Mouse (Mus musculus): ENCODE measurements around the gene Mier2. TPM values are rescaled to one million over a fixed set of nuclear protein-coding genes. Genes with fewer than 3 reads are reported as not detected.

The Mier2 gene
- total RNA-seq, 2 experiments from 2014 or later = 52.1 to 56.3 TPM

DNA sequence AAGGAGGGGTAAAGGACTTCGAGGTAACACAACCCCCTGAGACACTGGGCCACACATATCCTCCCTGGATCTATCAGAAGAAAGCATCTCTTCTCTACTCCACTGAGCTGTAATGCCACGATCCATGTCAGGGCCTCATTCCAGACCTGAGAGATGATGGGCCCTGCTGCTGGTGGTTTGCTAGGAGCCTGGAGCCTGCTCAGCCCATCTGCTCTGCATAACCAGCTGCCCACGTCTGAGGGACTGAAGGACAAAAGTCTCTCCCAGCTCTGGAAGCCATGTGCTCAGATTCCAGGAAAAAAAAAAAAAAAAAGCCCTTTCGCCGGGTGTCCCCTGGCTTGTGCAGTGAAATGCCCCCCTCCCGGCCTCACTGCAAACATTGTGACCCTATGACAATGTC is 20.8 kb upstream of the Mier2 start:
- DNase-seq (ENCODE audit: low spot score in 2 of 2) = no peak

DNA sequence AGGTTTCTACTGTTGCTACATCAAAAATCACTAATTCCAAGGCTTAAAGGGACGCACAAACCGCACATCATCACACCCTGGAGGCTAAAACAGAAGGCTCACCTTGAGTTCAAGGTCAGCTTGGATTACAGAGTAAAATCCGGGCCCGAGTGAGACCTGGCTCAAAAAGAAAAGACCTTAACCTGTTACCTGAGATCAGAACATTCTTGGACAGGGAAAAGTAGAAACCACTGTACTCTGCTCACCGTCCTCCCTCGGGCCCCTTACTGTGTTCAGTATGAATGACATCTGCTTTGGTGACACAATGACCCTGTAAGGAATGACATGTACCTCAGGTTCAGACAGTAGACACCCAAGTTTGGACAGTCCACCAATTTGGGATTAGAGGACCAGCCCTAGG is 19.8 kb upstream of the Mier2 start:
- no peak for DNase-seq (ENCODE audit: low spot score in 2 of 2)

DNA sequence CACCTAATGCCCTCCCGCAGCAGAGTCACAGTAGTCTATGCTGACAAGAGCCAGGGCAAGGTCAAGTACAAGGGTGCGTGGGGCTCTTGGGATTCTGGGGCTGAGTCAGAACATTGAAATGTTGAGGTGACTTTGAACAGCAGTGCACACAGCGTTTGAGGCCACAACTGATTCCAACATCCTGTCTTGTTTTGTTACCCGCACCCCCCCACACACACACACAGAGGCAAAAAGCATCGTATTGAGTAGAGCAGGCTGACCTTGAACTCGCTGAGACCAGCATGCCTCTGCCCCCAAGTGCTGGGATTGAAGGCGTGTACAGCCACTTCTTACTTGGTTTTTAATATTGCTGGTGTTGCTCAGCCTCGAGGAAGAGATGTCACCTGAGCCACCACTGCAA is 19.4 kb upstream of the Mier2 start:
- DNase-seq (ENCODE audit: low spot score in 2 of 2) = peak in 1 of 2 experiments; percentile 3

DNA sequence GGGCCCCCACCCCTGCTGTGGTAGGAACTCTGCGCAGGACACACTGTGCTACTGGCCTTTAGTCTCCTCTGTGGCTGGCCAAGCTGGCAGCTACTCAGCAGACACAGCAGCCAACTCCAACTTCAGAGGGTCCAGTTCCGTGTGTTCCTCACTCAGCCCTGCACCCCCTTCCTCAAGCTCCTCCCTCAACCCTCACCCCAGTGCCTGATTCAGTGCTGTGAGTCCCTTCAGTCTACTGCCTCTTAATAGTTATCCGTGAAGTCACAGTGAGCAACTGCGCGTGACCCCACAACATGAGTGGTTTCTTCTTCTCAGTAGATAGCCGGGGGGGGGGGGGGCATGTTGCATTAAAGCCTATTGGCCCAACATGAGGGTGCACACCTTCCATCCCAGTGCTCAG is 18.6 kb upstream of the Mier2 start:
- no peak for DNase-seq (ENCODE audit: low spot score in 2 of 2)

DNA sequence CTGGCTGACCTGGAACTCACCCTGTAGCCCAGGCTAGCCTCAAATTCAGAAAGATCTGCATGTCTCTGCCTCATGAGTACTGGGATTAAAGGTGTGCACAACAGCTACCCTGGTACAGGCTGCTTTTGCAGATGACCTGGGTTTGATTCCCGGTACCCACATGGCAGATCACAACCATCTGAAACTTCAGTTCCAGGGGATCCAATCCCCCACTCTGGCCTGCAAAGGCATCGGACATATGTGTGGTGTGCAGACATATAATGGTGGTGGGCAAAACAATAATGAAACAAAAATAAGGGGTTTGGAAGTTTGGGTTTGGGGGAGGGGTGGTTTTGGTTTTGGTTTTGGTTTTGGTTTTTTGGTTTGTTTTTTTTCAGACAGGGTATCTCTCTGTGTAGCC is 16.3 kb upstream of the Mier2 start:
- DNase-seq (ENCODE audit: low spot score in 2 of 2) = peak in 1 of 2 experiments; percentile 4

DNA sequence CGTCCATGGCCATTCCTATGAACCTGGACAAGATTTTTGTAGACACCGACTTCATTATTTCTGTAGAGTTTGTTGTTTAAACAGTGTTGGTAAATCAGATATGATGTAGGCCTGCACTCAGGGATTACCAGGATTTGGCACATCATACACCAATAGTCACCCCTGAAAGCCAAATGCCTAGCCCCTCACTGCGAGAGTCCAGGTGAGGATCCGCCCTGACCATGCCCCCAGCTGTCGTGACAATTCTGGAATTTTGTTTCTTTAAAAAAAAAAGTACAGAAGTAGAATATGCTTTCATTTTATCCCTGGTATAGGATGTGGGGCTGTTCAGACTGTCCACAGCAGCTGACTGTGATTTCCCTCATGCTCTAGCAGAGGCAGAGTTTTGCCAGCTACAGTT is 14.9 kb upstream of the Mier2 start:
- peak in 1 of 2 experiments; percentile 5 for DNase-seq (ENCODE audit: low spot score in 2 of 2)

DNA sequence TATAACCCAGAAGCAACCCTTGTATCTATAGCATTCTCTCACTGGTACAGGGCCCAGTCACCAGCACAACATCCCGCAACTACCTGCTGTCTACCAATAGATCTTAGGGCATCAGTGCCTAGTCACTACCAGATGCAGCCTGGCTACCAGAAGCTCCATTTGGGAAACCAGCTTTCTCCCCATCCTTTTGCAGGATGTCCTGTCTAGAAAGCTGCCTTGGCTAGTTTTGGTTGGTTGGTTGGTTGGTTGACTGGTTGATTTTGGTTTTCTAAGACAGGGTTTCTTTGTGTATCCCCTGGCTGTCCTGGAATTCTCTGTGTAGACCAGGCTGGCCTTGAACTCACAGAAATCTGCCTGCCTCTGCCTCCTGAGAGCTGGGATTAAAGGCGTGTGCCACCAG is 4.7 kb upstream of the Mier2 start:
- no peak for DNase-seq (ENCODE audit: low spot score in 2 of 2)

DNA sequence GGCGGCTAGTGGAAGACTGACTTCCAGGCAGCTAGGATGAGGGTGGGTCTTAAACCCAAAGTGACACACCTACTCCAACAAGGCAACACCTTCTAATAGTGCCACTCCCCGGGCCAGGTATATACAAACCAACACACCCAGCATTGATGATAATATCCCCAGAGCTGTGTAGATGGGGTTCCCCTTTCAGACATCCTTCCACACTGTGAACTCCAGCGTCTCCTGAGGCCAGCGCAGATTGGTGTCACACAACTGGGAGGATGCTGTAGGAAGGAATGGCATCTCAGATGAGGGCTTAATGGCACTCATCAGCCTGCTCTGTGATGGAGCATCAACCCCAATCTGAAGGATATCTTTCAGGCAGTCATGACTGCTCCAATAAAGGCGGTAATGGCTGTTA is 2.5 kb upstream of the Mier2 start:
- peak in 1 of 2 experiments; percentile 5 for DNase-seq (ENCODE audit: low spot score in 2 of 2)

DNA sequence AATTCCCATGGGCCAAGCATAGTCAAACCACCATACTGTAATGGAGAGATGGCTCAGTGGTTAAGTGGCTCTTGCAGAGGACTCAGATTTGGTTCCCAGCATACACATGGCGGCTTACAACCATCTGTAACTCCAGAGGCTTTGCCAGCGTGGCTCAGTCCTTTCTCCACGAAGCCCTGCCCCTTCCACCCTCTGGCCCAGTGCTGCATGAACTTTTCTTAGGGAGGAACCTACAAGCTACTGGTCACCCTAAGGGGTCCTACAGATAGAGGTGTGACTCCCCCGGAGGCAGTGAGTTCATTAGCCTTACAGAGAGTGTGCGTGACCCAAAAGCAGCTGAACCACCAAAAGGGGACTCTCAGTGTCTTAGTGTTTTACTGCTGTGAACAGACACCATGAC is 2.0 kb upstream of the Mier2 start:
- peak in 1 of 2 experiments; percentile 7 for DNase-seq (ENCODE audit: low spot score in 2 of 2)

DNA sequence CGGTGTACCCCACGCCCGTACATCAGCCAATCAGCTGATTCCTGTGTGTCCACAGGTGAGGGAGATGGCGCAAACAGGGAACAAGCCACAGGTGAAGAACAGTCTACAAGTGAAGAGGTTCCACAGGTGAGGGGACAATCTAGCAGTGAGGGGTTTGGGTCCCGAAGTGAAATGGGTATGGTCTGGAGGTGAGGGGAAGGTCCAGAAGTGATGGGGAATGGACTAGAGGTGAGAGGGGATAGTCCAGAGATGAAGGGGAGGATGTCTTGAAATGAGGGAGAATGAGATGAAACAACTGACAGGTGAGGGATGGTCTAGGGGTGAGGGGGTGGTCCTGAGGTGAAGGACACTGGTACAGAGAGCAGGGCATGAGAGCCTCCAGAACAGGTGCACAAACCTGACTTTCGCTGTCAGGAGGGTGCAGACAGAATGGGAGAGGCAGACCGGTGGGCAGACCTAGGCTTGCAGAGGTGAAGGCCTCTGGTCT is 282 bp upstream of the Mier2 start:
- DNase-seq (ENCODE audit: low spot score in 2 of 2) = no peak

DNA sequence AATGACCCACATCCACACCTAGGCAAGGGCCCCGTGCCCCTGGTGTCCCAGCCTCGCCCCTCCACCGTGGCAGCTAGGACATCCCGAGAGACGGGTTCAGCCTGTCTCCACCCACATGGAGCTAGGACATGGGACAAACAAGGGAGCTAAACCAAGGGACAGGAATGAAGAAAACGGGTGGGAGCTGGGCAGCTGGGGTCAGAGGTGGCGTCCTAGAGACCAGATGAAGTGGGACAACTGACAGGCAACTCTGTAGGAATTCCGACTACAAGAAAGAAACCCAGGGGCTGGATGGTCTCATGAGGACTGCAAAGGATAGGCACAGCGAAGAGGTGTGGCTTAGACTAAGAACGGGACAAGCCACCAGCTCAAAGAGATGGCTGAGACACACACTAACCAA is 1.3 kb downstream of the Mier2 start:
- no peak for DNase-seq (ENCODE audit: low spot score in 2 of 2)

DNA sequence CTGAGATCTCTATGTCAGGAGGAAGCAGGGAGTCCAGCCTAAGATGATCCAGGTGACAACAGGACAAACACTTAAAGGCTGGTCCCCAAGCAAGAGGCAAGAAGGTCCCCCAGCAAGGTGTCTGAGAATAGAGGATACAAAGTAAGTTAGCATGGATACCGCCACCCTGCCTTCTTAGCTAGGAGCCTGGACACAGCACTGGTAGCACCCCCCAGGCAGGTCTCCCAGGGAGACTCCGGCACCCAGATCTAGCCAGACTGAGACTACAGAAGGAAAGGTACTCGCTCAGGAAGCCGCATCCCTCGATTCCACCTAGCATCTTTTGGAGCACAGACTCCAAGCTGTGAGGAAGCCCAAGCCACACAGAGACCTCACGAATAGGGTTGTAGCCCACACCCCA is 1.8 kb downstream of the Mier2 start:
- peak in 1 of 2 experiments; percentile 8 for DNase-seq (ENCODE audit: low spot score in 2 of 2)

DNA sequence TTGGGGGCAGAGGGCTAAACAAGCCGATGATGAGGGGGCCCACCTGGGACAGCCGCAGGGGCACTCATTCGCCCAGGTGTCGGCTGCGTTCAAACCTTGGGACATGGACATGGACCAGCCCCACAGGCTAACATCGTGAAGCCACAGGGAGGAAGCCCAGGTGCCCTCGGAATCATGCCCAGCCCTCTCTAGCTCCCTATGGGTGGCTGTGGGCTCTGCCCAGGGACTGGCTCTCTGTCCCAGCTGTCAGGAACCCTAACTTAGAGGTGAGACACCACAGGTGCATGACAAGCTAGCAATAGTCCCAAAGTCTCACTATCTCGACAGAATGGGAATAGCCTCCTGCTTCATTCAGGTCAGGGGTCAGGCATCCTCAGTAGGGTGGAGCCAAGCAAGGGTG is 2.5 kb downstream of the Mier2 start:
- peak in 1 of 2 experiments; percentile 9 for DNase-seq (ENCODE audit: low spot score in 2 of 2)

DNA sequence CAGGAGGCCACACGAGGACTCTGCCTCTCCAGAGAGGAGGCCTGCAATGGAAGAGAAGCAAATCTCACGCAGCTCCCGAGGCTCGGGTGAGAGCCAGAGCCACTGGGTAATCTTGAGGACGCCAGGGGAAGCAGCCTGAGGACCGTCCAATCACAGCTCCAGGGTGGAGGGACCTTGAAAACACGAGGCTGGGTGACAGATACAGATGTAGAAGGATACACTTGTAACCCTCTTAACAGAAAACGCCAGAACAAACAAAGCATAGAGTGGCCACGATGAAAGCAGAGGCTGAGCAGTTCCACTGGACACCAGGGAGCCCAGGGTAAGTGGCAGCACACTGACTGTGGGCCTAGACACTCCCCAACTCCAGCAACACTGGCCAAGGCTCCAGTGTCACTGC is 4.6 kb downstream of the Mier2 start:
- DNase-seq (ENCODE audit: low spot score in 2 of 2) = peak in 1 of 2 experiments; percentile 8

DNA sequence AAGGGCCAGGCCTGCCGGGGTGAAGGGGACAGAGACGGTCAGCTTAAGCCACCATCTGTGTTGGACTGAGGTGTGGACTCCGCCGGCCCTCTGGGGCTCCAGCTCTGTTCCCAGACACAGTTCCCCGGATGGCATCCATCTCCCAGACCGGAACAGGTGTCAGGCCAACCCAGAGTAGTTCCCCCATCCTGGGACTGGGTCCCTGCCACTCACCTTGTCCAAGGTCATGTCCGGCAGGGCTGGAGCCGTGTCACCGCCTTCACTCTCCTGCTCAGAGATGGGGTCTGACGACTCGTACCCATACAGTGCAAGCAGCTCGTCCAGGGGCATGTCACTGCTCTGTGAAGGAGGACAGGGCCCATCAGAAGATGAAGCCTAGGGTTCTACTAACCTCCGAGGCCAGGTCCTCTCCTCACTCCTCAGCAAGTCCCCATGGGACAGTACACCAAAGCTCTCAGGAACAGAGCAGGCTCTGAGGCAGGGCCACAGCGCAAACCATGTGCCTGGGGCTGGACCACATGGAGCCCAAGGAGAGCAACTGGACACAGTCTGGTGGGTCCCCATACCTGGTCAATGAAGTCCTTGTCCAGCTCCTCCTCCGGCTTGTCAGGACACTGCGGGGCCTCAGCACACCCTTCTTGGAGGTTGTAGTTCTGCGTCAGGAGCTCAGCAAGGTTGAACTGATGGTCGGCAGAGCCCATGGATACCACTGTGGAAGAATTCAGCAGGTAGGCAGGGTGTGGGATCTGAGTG is 5.9 kb downstream of the Mier2 start:
- peak in 1 of 2 experiments; percentile 7 for DNase-seq (ENCODE audit: low spot score in 2 of 2)

DNA sequence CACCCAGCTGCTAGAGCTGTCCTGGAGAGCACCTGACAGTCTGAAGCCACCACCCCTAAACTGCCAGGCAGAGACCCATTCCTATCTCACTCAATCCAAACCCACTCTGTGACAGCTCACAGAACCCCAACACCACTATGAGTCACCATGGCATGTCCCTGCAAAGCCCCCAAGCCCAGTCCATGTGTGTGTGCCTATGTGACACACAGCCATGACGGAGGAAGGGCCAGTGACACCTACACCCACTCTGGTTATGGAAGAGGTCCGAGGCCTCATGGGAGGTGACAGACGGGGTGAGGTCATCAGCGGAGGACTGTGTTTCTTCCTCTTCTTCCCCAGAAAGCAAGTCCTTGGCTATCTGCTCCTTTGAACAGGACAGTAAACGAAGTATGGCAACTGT is 6.5 kb downstream of the Mier2 start:
- DNase-seq (ENCODE audit: low spot score in 2 of 2) = peak in 1 of 2 experiments; percentile 6

DNA sequence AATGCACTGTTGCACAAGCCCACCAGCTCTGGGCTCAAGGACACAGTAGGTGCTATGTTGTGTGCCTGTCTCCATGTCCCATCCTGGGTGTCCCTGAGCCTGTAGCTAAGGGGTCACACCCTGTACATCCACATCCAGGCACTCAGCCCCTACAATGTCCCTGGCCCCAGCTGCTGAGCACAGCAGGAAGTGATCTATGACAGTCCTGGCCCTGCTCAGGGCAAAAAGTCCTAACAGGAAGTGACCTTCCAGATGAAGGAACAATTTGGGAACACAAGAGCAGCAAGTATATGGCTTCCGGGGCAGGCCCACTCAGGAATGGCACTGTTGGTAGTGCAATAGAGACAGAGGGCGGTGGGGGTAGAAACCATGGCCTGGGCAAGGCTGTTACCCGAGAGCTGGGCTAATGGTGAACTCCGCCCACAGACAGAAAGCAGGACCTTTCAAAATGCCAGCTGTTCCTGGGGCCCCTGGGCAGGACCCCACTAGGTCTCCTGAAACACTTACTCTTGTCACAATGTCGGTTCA is 7.8 kb downstream of the Mier2 start:
- DNase-seq (ENCODE audit: low spot score in 2 of 2) = peak in 1 of 2 experiments; percentile 4

DNA sequence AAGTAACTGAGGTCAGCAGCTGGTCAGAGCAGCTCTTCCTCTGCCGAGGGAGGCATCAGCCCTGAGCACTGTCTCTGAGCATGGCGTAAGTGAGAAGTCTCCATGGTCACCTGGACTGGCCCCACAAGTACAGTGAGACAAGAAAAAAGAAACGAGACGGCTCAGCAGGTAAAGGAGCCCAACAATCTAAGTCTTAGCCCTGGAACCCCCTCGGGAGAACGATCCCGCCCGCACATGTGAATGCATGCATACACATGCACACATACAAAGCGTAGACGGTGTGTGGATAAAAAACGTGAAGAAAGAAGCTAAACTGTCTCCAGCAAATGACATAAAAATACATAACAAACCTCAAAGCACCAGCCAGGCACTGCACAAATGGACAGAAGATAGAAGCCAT is 8.5 kb downstream of the Mier2 start:
- peak in 1 of 2 experiments; percentile 2 for DNase-seq (ENCODE audit: low spot score in 2 of 2)

DNA sequence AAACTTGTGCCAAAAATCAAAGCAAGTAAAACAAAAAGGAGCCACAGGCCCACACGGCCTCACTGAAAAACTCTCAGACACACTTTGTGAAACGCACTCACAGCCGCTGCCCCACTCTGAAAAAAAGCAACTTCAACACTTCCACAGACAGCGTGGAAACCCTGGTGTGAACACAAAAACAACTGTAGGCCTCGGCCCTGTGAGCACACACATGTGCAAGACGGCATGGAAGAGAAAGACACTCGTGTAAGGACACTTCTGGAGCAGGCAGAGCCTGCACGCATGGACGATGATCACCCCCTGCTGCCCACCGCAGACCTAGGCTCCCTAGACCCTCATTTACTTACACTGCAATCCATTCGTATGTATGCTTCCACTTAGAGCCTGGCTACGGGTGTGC is 9.1 kb downstream of the Mier2 start:
- no peak for DNase-seq (ENCODE audit: low spot score in 2 of 2)

DNA sequence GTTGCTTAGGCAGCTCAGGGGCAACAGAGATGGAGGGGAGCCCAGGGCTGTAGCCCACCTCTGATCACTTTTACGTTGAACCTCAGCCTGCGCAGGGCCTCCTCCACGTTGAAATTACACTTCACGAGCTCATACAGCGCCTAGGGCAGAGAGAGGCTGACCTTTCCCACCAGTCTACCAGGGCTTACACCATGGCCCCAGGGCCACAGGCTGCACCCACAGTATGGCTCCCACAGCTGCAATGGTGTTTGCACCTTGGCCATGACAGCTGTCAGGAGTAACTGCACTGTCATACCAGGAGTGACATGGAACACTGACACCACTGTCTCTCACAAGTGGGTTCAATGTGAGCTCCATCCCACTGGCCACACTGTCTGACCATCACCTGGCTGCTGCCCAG is 10.4 kb downstream of the Mier2 start:
- peak in 1 of 2 experiments; percentile 7 for DNase-seq (ENCODE audit: low spot score in 2 of 2)

DNA sequence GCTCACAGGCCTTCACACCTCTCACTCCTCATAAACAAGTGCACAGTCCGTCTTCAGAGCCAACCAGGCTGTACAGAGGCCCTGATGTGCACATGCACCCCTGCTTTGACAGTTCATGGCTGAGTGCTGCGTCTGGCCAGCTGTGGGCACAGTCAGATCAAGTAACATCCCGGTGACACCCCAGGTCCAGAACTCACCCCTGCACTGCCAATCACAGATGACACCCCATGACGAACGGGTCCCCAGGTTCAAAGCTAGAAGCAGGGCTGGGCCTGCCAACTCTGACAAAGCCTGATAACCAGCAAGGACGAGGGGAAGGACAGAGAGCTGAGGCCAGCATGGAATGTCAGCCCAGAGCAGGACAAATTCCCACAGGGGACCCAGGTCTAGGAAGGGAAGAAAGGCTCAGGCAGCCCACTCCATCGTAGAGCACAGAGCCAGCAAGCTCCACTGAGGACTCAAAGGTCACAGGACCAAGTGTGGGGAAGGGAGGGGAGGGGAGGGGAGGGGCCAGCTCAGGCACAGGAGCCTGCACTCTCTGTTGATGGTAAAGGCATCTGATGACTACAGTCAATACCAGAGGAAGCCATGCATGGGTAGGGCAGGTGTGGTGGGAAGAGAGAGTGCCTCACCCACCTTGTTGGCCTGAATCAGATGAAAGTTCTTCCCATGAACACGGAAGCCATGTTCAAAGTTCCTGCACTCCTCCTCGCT is 11.0 kb downstream of the Mier2 start:
- DNase-seq (ENCODE audit: low spot score in 2 of 2) = peak in 1 of 2 experiments; percentile 7

DNA sequence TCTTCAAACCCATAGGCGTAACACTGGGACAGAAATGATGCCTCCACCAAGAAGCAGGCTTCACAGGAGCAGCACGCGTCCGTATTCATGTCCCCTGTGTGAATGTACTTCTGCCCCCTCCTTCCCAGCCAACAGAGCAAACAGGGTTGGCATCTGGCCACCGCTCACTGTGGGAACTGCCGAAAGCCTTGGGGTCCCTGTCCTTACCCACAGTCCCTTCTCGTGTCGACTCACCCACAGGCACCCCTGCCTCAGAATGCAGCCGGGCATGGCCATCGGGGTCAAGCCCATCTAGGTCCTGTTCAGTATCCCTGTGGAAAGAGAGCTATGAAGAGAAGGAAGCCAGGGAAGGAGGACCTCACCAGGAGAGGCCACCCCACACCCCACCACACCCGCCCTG is 12.8 kb downstream of the Mier2 start:
- DNase-seq (ENCODE audit: low spot score in 2 of 2) = peak in 1 of 2 experiments; percentile 4
